Mouse (Mus musculus) MEL (cell line): Measurements from ENCODE around the gene Zfp189.

Experiments used
- CTCF ChIP-seq, 3 experiments: IDR thresholded peaks in 2 of 3; conservative IDR thresholded peaks in 1 of 3; 2 replicates each; pipeline ENCODE4 v1.5.1; 2011 to 2012; ENCODE audit warnings: low read length in 3 of 3, low read depth in 2 of 3, mild to moderate bottlenecking in 2 of 3, improper control_type of control experiment in 1 of 3, inconsistent platforms in 1 of 3, mixed read lengths in 1 of 3, moderate library complexity in 1 of 3; ENCODE audit not compliant: control insufficient read depth in 1 of 3, insufficient read depth in 1 of 3, poor library complexity in 1 of 3, severe bottlenecking in 1 of 3
- EP300 ChIP-seq, 2 experiments: IDR thresholded peaks; 2 replicates each; pipeline ENCODE4 v1.6.1; 2011; ENCODE audit warnings: improper control_type of control experiment in 2 of 2, low read length in 2 of 2, low read depth in 1 of 2, mild to moderate bottlenecking in 1 of 2
- GABPA ChIP-seq: IDR thresholded peaks from 2 replicates; pipeline ENCODE4 v1.6.1; 2012; ENCODE audit warnings: low read depth, mild to moderate bottlenecking, inconsistent platforms, low read length, improper control_type of control experiment, moderate library complexity
- GATA1 ChIP-seq: IDR thresholded peaks from 2 replicates; pipeline ENCODE4 v1.6.1; 2011; ENCODE audit warnings: low read depth, low read length, improper control_type of control experiment
- NRF1 ChIP-seq: IDR thresholded peaks from 2 replicates; pipeline ENCODE4 v1.6.1; 2014; ENCODE audit warnings: low read depth, mild to moderate bottlenecking, inconsistent platforms, low read length, improper control_type of control experiment, moderate library complexity; ENCODE audit not compliant: poor library complexity, insufficient read depth, severe bottlenecking
- POLR2A ChIP-seq, 2 experiments: IDR thresholded peaks; 2 replicates each; pipeline ENCODE4 v1.6.1; 2011 to 2012; ENCODE audit warnings: low read length in 2 of 2, mild to moderate bottlenecking in 2 of 2, control low read depth in 1 of 2, improper control_type of control experiment in 1 of 2, low read depth in 1 of 2, moderate library complexity in 1 of 2; ENCODE audit not compliant: control insufficient read depth in 1 of 2, insufficient read depth in 1 of 2, poor library complexity in 1 of 2
- SMC3 ChIP-seq: IDR thresholded peaks from 2 replicates; pipeline ENCODE4 v1.6.1; 2011; ENCODE audit warnings: low read depth, low read length, improper control_type of control experiment
- TAL1 ChIP-seq: IDR thresholded peaks from 2 replicates; pipeline ENCODE4 v1.6.1; 2012; ENCODE audit warnings: mild to moderate bottlenecking, inconsistent platforms, low read length, moderate library complexity, mixed read lengths
- UBTF ChIP-seq: IDR thresholded peaks from 2 replicates; pipeline ENCODE4 v1.6.1; 2012; ENCODE audit warnings: low read depth, mild to moderate bottlenecking, inconsistent platforms, low read length, improper control_type of control experiment, moderate library complexity, borderline replicate concordance; ENCODE audit not compliant: insufficient read depth
- USF1 ChIP-seq: IDR thresholded peaks from 2 replicates; pipeline ENCODE4 v1.6.1; 2014; ENCODE audit warnings: low read depth, mild to moderate bottlenecking, inconsistent platforms, low read length, improper control_type of control experiment, moderate library complexity
- USF2 ChIP-seq, 2 experiments: IDR thresholded peaks; 2 replicates each; pipeline ENCODE4 v1.6.1; 2011 to 2012; ENCODE audit warnings: improper control_type of control experiment in 2 of 2, low read length in 2 of 2, borderline replicate concordance in 1 of 2, inconsistent platforms in 1 of 2, low read depth in 1 of 2, mild to moderate bottlenecking in 1 of 2; ENCODE audit not compliant: insufficient read depth in 1 of 2
- ZC3H11A ChIP-seq: IDR thresholded peaks from 2 replicates; pipeline ENCODE4 v1.6.1; 2012; ENCODE audit warnings: low read depth, mild to moderate bottlenecking, inconsistent platforms, low read length, improper control_type of control experiment
- ZMIZ1 ChIP-seq: IDR thresholded peaks from 2 replicates; pipeline ENCODE4 v1.6.1; 2012; ENCODE audit warnings: low read depth, mild to moderate bottlenecking, inconsistent platforms, low read length, improper control_type of control experiment, moderate library complexity
- ZNF384 ChIP-seq: IDR thresholded peaks from 2 replicates; pipeline ENCODE4 v1.6.1; 2012; ENCODE audit warnings: low read depth, mild to moderate bottlenecking, inconsistent platforms, low read length, improper control_type of control experiment

- TF ChIP-seq CTCF (IDR thresholded peaks at IDR 0.05 in 2 of 3, conservative IDR thresholded peaks at IDR 0.05 in 1 of 3; ENCODE audit: control insufficient read depth in 1 of 3, insufficient read depth in 1 of 3, low read depth in 2 of 3, low read length in 3 of 3, poor library complexity in 1 of 3, severe bottlenecking in 1 of 3) (no peak), UBTF (no peak), NRF1 (no peak), EP300 (IDR thresholded peaks at IDR 0.05; ENCODE audit: low read depth in 1 of 2, low read length in 2 of 2) (no peak), GATA1 (no peak), SMC3 (no peak), TAL1 (no peak), ZMIZ1 (no peak), USF1 (no peak), POLR2A (IDR thresholded peaks at IDR 0.05; ENCODE audit: control insufficient read depth in 1 of 2, insufficient read depth in 1 of 2, low read depth in 1 of 2, low read length in 2 of 2, poor library complexity in 1 of 2) (no peak), GABPA (no peak), USF2 (IDR thresholded peaks at IDR 0.05; ENCODE audit: borderline replicate concordance in 1 of 2, insufficient read depth in 1 of 2, low read depth in 1 of 2, low read length in 2 of 2) (no peak), ZNF384 (no peak), ZC3H11A (no peak)
These were observed 18.7 kb downstream of the Zfp189 start for GRCm38 (mm10) chr4:49539665-49540064.
